Mouse (Mus musculus): Measurements from ENCODE around the gene Rpl22. TPM values are rescaled to one million over a fixed set of nuclear protein-coding genes. Genes with fewer than 3 reads are reported as not detected.

Rpl22 gene
- polyA plus RNA-seq, 1 experiment from 2014 or later: 360 TPM

- peak overlapping the region; percentile 27 for H3K4me3 ChIP-seq (ENCODE audit: low read depth, low read length)
- DNase-seq (ENCODE audit: low spot score) (no peak), ATAC-seq (replicated peaks; ENCODE audit: low FRiP score) (0 out of 2 replicates have a peak, but pooled peaks have one; percentile 17)
- peaks cover 31% of the 10 kb centered on the region for H3K4me1 ChIP-seq (replicated peaks; ENCODE audit: control insufficient read depth, insufficient read depth, low read length)
- 1% methylated on average over 32 of the region's 32 CpGs for WGBS
- H3K9me3 ChIP-seq (ENCODE audit: control insufficient read depth, low read length): no peaks in the 10 kb centered on the region
- no peaks in the 10 kb centered on the region for H3K36me3 ChIP-seq (ENCODE audit: control insufficient read depth, insufficient read depth, low read length)
- H3K9ac ChIP-seq (ENCODE audit: low read length): no peak overlapping the region
- no peak overlapping the region for H3K27ac ChIP-seq (ENCODE audit: low read depth, low read length)
- peak overlapping the region; percentile 49 for H3K4me2 ChIP-seq (ENCODE audit: low read depth, low read length, severe bottlenecking)
- H3K27me3 ChIP-seq (ENCODE audit: control insufficient read depth, insufficient read depth, low read length): peaks cover 92% of the 10 kb centered on the region
Measured at GRCm38 (mm10) chr4:152286183-152286582, 39.4 kb upstream of the Rpl22 start.

- H3K27me3 ChIP-seq (ENCODE audit: control insufficient read depth, insufficient read depth, low read length): peaks cover 92% of the 10 kb centered on the region
- H3K4me1 ChIP-seq (replicated peaks; ENCODE audit: control insufficient read depth, insufficient read depth, low read length): peaks cover 34% of the 10 kb centered on the region
- DNase-seq (ENCODE audit: low spot score) (peak; percentile 86), ATAC-seq (replicated peaks; ENCODE audit: low FRiP score) (no peak)
- H3K4me3 ChIP-seq (ENCODE audit: low read depth, low read length): no peak overlapping the region
- 2% methylated on average over 26 of the region's 26 CpGs for WGBS
- H3K9ac ChIP-seq (ENCODE audit: low read length): no peak overlapping the region
- H3K9me3 ChIP-seq (ENCODE audit: control insufficient read depth, low read length): no peaks in the 10 kb centered on the region
- peak overlapping the region; percentile 49; the same call in 1 of the 2 replicates for H3K4me2 ChIP-seq (ENCODE audit: low read depth, low read length, severe bottlenecking)
- no peak overlapping the region for H3K27ac ChIP-seq (ENCODE audit: low read depth, low read length)
- no peaks in the 10 kb centered on the region for H3K36me3 ChIP-seq (ENCODE audit: control insufficient read depth, insufficient read depth, low read length)
Measured at GRCm38 (mm10) chr4:152286887-152287286, 38.7 kb upstream of the Rpl22 start.

GRCm38 (mm10) chr4:152287317-152288120 lies 38.0 kb upstream of the Rpl22 start:
- DNase-seq (ENCODE audit: low spot score) (no peak), ATAC-seq (replicated peaks; ENCODE audit: low FRiP score) (no peak)
- 10% methylated on average over 19 of the region's 19 CpGs for WGBS
- peaks cover 91% of the 10 kb centered on the region for H3K27me3 ChIP-seq (ENCODE audit: control insufficient read depth, insufficient read depth, low read length)
- H3K9me3 ChIP-seq (ENCODE audit: control insufficient read depth, low read length): no peaks in the 10 kb centered on the region
- H3K36me3 ChIP-seq (ENCODE audit: control insufficient read depth, insufficient read depth, low read length): no peaks in the 10 kb centered on the region
- H3K27ac ChIP-seq (ENCODE audit: low read depth, low read length): no peak overlapping the region
- peaks cover 34% of the 10 kb centered on the region for H3K4me1 ChIP-seq (replicated peaks; ENCODE audit: control insufficient read depth, insufficient read depth, low read length)
- H3K4me3 ChIP-seq (ENCODE audit: low read depth, low read length): no peak overlapping the region
- H3K9ac ChIP-seq (ENCODE audit: low read length): no peak overlapping the region
- H3K4me2 ChIP-seq (ENCODE audit: low read depth, low read length, severe bottlenecking): no peak overlapping the region; the same call in 1 of the 2 replicates

DNA sequence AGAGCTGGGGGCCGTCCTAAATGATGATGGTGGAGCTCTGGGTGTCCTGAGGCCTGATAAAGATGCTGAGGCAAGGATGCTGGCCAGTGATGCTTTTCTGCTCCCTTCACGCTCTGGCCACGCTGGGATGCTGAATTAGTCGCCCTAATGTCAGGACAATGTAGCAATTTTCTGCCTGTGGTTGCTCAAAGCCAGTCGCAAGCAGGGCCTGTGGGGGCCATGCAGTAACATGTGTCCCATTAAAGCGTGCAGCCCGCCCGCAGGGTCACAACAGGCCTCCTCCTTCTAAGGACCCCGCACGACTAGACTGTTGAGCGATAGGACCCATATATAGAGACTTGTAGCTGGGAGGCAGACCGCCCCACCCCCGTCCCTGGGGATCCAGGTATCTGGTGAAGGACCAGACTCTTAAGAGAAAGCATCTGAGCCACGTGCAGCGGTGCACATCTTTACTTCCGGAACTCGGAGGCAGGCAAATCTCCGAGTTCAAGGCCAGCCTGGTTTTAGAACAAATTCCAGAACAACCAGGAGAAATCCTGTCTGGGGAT lies 37.1 kb upstream of the Rpl22 start:
- Histone ChIP-seq H3K36me3 (ENCODE audit: control insufficient read depth, insufficient read depth, low read length) (no peaks in the 10 kb centered on the region), H3K4me1 (replicated peaks; ENCODE audit: control insufficient read depth, insufficient read depth, low read length) (peaks cover 35% of the 10 kb centered on the region), H3K9me3 (ENCODE audit: control insufficient read depth, low read length) (no peaks in the 10 kb centered on the region), H3K4me2 (ENCODE audit: low read depth, low read length, severe bottlenecking) (no peak overlapping the region), H3K27ac (ENCODE audit: low read depth, low read length) (no peak overlapping the region), H3K4me3 (ENCODE audit: low read depth, low read length) (no peak overlapping the region), H3K9ac (ENCODE audit: low read length) (no peak overlapping the region), H3K27me3 (ENCODE audit: control insufficient read depth, insufficient read depth, low read length) (peaks cover 90% of the 10 kb centered on the region)
- ATAC-seq (replicated peaks; ENCODE audit: low FRiP score): no peak
- 35% methylated on average over 18 of the region's 18 CpGs for WGBS
- DNase-seq (ENCODE audit: low spot score): no peak

DNA sequence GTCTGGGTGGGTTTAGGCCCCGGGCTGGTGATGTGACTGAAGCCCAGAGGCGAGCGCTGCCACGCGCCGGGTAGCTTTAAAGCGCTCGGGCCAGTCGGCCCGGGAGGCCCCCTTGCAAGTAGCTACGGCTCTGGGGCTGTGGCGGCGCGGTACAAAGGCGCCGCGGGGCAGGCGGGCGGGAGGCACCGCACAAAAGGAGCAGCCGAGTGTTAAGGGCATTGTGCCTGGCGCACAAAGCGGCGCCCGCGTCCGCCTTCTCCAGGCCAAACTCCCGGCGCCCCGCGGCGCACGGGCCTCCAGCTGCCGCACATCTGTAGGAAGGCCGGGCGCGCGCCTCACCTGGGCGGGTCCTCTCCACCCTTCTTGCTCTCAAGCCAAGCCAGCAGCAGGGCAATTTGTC lies 35.2 kb upstream of the Rpl22 start:
- peak; percentile 73 for ATAC-seq (replicated peaks; ENCODE audit: low FRiP score)
- no peaks in the 10 kb centered on the region for H3K9me3 ChIP-seq (ENCODE audit: control insufficient read depth, low read length)
- peak overlapping the region; percentile 47 for H3K9ac ChIP-seq (ENCODE audit: low read length)
- peak; percentile 85 for DNase-seq (ENCODE audit: low spot score)
- peaks cover 87% of the 10 kb centered on the region for H3K27me3 ChIP-seq (ENCODE audit: control insufficient read depth, insufficient read depth, low read length)
- H3K4me1 ChIP-seq (replicated peaks; ENCODE audit: control insufficient read depth, insufficient read depth, low read length): peaks cover 37% of the 10 kb centered on the region
- under 1% methylated on average over 32 of the region's 39 CpGs for WGBS
- peak overlapping the region; percentile 62 for H3K4me2 ChIP-seq (ENCODE audit: low read depth, low read length, severe bottlenecking)
- H3K4me3 ChIP-seq (ENCODE audit: low read depth, low read length): peak overlapping the region; percentile 25
- H3K36me3 ChIP-seq (ENCODE audit: control insufficient read depth, insufficient read depth, low read length): no peaks in the 10 kb centered on the region
- H3K27ac ChIP-seq (ENCODE audit: low read depth, low read length): no peak overlapping the region

DNA sequence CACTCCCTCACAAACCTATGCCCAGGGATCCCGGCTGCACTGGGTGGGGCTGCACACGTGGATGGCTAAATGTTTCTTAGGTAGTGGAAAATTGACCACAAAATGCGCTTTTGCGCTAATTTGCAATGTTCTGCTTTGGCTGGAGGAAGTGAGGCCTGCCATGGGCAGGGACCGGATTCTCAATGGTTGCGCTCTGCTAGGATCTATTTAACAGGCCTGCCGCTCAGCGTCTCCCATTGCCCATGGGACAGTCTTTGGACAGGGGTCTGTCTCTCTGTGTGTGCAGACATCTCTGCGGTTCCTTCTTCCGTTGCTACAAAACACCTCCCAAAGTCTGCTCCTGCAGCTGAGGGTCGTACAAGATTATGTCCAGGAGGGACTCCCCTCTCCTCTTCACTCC lies 34.6 kb upstream of the Rpl22 start:
- Histone ChIP-seq H3K27me3 (ENCODE audit: control insufficient read depth, insufficient read depth, low read length) (peaks cover 87% of the 10 kb centered on the region), H3K27ac (ENCODE audit: low read depth, low read length) (no peak overlapping the region), H3K36me3 (ENCODE audit: control insufficient read depth, insufficient read depth, low read length) (no peaks in the 10 kb centered on the region), H3K4me1 (replicated peaks; ENCODE audit: control insufficient read depth, insufficient read depth, low read length) (peaks cover 35% of the 10 kb centered on the region), H3K9me3 (ENCODE audit: control insufficient read depth, low read length) (no peaks in the 10 kb centered on the region), H3K9ac (ENCODE audit: low read length) (no peak overlapping the region), H3K4me3 (ENCODE audit: low read depth, low read length) (0 out of 2 replicates have a peak overlapping the region, but pooled peaks have one; percentile 25), H3K4me2 (ENCODE audit: low read depth, low read length, severe bottlenecking) (peak overlapping the region; percentile 62; the same call in 1 of the 2 replicates)
- ATAC-seq (replicated peaks; ENCODE audit: low FRiP score) (no peak), DNase-seq (ENCODE audit: low spot score) (no peak)
- WGBS: 5% methylated on average over 11 of the region's 11 CpGs

DNA sequence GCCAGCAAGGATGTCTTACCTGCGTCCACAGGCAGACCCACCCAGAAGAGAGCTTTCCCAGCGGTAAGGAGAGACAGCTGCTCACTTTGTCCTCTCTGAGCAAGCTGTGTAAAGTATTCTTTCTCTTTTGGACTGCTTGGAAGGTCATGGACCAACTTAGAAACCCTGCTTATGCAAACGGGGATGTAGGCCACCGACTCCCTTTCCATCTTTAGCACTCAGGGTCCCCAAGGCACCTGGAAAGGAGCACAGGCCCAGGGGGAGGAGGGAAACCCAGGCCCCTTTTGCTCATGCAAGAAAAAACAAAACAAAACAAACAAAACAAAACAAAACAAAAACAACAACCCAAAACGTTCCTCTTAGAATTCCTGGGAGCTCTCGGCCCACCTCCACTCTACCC lies 34.0 kb upstream of the Rpl22 start, which contains the start of gene Hes3:
Gene Hes3 (minus strand): TSS at position 101 of the 400 bp plus-strand sequence.
- peak within 1 kb of the TSS; percentile 62 for H3K4me2 ChIP-seq (ENCODE audit: low read depth, low read length, severe bottlenecking)

DNA sequence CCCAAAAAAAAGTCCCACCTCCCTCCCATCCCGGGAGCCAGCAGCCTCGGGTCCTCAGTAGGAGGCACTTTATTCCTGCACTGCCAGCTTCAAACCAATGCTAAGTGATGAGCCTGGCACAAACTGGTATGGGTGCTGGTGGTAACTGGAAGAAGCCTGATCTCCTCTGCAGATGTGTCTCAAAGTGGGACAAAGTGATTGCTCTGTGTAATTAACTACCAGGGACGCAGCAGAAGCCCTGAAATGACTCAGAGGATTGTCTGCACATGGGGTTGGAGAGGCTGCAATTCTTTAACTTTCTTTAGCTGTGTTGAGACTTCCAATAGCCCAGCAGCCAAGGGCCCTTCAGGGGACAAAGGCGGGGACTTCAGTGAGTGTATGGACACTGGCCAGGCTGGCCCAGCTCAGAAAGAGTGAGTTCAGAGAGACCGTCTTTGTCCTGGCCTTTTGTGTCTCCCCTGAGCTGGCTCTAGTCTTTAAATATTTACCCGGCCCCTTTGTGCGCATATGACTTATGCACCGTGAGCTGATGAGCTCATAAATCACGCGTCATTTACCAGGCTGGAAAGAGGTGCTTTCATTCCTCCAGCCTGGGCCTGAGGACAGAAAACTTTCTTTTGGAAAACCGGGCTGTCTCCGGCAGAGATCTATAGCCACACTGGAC lies 33.3 kb upstream of the Rpl22 start:
- Histone ChIP-seq H3K27me3 (ENCODE audit: control insufficient read depth, insufficient read depth, low read length) (peaks cover 75% of the 10 kb centered on the region), H3K36me3 (ENCODE audit: control insufficient read depth, insufficient read depth, low read length) (no peaks in the 10 kb centered on the region), H3K9ac (ENCODE audit: low read length) (no peak overlapping the region), H3K4me1 (replicated peaks; ENCODE audit: control insufficient read depth, insufficient read depth, low read length) (peaks cover 31% of the 10 kb centered on the region), H3K9me3 (ENCODE audit: control insufficient read depth, low read length) (no peaks in the 10 kb centered on the region), H3K27ac (ENCODE audit: low read depth, low read length) (no peak overlapping the region), H3K4me2 (ENCODE audit: low read depth, low read length, severe bottlenecking) (no peak overlapping the region), H3K4me3 (ENCODE audit: low read depth, low read length) (no peak overlapping the region)
- ATAC-seq (replicated peaks; ENCODE audit: low FRiP score) (no peak), DNase-seq (ENCODE audit: low spot score) (no peak)
- 8% methylated on average over 12 of the region's 12 CpGs for WGBS

More for the DNA sequence above, 34.0 kb upstream of the Rpl22 start, which contains the start of gene Hes3:
- no peaks in the 10 kb centered on the region for H3K9me3 ChIP-seq (ENCODE audit: control insufficient read depth, low read length)
- WGBS: 10% methylated on average over 6 of the region's 6 CpGs
- H3K9ac ChIP-seq (ENCODE audit: low read length): peak within 1 kb of the TSS; percentile 47; the same call in 1 of the 2 replicates
- peaks cover 31% of the 10 kb centered on the region for H3K4me1 ChIP-seq (replicated peaks; ENCODE audit: control insufficient read depth, insufficient read depth, low read length)
- ATAC-seq (replicated peaks; ENCODE audit: low FRiP score) (no peak), DNase-seq (ENCODE audit: low spot score) (no peak)
- no peaks in the 10 kb centered on the region for H3K36me3 ChIP-seq (ENCODE audit: control insufficient read depth, insufficient read depth, low read length)
- H3K27ac ChIP-seq (ENCODE audit: low read depth, low read length): no peak within 1 kb of the TSS
- H3K4me3 ChIP-seq (ENCODE audit: low read depth, low read length): peak within 1 kb of the TSS; percentile 25
- peaks cover 82% of the 10 kb centered on the region for H3K27me3 ChIP-seq (ENCODE audit: control insufficient read depth, insufficient read depth, low read length)
